Mouse (Mus musculus): ENCODE measurements at regions not wholly inside any gene's neighbourhood (a gene's known extent, or its start where the extent isn't known, plus 50 kb on each side); places are given as distances from the start of the nearest gene placed in this dataset.

GRCm38 (mm10) chr7:95814865-95815264 is 356.2 kb upstream of the Tenm4 start:
- DNase-seq (ENCODE audit: low read depth) = no peak

GRCm38 (mm10) chr7:95823539-95823938 is 347.5 kb upstream of the Tenm4 start:
- no peak for DNase-seq (ENCODE audit: low read depth)

DNA sequence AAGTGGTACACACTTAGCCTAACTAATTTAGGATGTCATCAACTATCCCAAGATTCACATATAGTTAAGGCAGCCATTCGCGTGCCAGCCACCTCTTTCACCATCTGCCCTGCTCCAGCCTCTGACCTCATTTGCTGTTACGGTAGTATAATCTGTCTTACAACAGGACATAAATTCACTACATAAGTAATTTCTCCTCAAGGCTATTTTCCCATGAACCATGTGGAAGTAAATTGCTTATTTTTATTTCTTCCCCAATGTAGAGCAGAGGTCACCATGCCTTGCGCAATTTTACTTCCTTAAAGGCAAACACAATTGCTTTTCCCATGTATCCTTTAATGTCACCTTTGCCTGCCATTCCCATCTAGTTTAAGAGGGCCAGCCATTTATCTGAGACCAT is 341.2 kb upstream of the Tenm4 start:
- no peak for DNase-seq (ENCODE audit: low read depth)

- no peak for DNase-seq (ENCODE audit: low read depth)
Observed at GRCm38 (mm10) chr7:95834236-95834919, 336.7 kb upstream of the Tenm4 start.

- no peak for DNase-seq (ENCODE audit: low read depth)
Observed at GRCm38 (mm10) chr7:95840476-95840875, 330.6 kb upstream of the Tenm4 start.

GRCm38 (mm10) chr7:95849874-95850273 is 321.2 kb upstream of the Tenm4 start:
- no peak for DNase-seq (ENCODE audit: low read depth)

- no peak for DNase-seq (ENCODE audit: low read depth)
Observed at GRCm38 (mm10) chr7:95852630-95853029, 318.4 kb upstream of the Tenm4 start.

GRCm38 (mm10) chr7:95853225-95853812 is 317.7 kb upstream of the Tenm4 start:
- no peak for DNase-seq (ENCODE audit: low read depth)

GRCm38 (mm10) chr7:95858247-95858646 is 312.8 kb upstream of the Tenm4 start:
- DNase-seq (ENCODE audit: low read depth) = no peak

- no peak for DNase-seq (ENCODE audit: low read depth)
Observed at GRCm38 (mm10) chr7:95864233-95864632, 306.8 kb upstream of the Tenm4 start.

DNA sequence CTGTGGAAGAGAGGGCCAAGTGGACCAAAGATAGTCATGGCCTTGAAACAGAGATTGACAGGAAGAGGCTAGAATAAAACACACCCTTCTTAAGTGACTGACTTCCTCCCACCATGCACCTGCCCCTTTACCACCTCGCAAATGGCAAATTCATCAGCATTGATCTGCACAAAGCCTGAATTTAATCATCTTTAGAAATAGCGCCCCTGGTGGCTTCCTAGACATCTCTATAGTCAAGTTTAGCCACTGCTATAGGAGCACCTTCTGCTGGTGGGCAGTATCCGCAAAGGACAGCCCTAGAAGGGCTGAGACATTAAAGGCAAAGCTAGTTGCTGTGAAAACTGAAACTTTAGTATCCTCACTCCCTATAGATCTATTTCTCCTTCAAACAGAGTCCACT is 305.8 kb upstream of the Tenm4 start:
- no peak for DNase-seq (ENCODE audit: low read depth)

DNA sequence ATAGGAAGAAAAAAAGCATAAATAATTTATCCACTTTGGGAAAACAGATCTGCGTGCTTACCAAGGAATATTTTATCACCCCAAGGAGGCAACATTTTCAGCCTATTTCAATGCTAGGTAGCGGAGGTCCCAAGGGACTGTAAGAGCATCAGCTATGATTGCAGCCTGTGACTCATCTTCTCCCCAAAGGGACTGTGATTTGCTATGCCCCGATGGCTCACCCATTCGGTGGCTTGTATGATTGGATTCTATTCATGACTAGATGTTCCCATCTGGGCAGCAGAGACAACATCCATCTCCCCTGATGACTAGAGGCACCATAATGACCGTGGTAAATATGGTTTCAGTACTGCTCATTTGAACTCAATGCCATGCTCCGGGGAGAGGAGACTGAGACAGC is 302.3 kb upstream of the Tenm4 start:
- no peak for DNase-seq (ENCODE audit: low read depth)

DNA sequence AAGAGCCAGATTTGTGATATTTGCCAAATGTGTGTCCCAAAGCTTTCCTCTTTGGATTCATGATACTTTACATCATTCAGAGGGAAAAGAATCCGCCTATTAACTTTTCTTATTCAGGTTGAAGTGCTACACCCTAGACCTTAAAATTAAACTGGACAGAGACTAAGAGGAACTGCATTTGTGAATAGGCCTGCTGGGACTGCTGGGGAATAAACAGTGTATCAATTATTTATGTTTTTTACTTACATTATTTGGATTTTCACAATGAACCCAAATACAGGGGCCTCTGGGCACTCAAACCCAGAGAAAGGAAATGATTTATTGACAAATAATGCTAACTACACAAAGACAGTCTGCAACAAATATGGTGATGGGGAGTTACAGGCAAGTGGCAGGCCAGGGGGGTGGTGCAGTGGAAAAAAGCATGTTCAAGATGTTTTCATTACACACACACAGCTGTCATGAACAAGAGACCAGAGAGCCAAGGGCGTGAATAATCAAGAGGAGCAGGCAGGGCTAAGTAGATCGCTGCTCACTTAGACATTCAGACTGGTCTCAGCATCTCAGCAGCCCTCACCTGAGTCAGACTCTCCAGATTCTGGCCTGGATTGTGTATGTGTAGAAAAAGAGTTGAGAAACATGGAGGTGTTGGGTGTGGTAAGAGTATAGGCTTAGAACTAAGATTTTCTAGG is 290.3 kb upstream of the Tenm4 start:
- no peak for DNase-seq (ENCODE audit: low read depth)

DNA sequence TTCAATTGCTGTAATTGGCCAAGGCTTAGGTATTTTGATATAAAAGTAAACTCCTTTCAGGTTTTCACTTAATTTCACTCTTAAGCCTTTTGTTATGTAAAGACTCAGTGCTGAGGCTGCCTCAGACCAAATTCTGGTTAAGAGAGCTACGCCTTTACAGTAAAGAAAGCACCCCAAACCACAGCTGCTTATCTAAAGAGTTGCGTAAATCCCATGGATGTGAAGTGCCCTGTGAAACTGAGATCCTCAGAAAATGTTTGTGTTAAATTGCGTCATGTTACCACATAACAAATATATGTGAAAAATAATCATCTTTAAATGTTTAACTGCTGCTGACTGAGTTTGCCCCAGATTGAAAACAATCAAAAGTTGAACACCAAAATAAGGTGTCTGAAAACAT is 269.5 kb upstream of the Tenm4 start:
- DNase-seq (ENCODE audit: low read depth) = no peak

DNA sequence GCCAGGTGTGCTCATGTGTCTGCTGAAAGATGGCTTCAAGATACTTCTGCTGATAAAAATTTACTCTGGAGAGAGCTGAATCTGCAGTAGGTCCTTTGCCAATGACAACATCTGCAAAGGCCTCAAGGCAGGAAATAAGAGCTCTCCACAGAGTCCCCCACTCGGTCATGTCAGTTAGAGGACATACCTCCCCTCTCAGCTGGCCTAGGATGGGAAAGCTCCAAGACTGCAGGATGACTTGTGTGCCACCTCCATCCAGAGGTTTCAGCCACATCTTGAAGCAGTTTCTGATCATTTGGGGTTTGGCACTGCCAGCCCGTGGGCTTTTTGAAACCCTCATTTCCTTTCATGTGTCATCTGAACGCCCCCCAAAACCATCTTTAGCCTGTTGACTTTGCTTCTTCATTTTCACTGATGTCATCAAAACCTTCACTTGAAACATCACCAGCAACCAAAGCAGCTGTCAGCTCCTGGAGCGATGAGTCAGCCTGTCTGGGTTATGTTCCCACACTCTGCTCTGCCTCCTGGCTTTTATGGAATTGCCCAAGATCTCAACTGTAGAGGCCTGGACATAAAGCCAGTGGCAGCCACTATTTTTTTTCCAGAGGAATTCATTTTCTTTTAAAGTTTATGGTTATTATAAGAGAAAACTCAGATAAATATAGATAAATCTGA is 256.5 kb upstream of the Tenm4 start:
- no peak for DNase-seq (ENCODE audit: low read depth)

DNA sequence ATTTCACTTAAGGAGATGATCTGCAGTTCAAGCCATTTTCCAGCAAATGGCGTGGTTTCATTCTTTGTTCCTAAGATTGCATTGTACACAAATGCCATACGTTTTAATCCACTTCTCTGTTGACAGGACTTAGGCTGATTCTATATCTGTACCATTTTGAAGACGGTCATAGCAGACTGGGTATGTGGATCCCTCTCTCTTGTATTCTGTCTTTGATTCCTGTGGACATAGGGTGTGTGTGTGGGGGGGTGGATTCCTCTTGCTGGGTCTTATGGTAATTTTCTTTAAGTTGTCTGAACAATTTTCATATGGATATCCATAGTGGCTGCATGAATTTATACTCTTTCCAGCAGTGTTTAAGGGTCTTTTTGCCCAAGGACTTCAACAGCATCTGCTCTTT is 251.1 kb upstream of the Tenm4 start:
- no peak for DNase-seq (ENCODE audit: low read depth)

DNA sequence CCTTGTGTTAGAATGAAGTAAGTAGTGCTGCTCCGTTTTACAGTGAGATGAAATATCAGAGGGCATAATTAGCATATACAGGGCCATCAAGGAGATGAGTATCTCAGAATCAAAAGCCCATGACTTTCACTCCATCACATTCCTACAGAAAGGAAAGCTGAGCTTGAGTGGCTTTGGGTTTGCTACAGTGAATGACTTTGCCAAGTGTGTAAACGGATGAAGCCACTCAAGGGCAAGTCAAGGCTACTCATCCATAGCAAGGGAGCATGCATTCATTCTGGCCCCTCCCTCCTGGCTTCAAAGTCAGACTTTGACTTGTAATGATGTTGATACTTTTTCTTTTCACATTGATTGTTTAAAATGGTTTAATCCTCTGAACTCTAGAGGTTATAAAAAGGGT is 246.2 kb upstream of the Tenm4 start:
- DNase-seq (ENCODE audit: low read depth) = no peak

DNA sequence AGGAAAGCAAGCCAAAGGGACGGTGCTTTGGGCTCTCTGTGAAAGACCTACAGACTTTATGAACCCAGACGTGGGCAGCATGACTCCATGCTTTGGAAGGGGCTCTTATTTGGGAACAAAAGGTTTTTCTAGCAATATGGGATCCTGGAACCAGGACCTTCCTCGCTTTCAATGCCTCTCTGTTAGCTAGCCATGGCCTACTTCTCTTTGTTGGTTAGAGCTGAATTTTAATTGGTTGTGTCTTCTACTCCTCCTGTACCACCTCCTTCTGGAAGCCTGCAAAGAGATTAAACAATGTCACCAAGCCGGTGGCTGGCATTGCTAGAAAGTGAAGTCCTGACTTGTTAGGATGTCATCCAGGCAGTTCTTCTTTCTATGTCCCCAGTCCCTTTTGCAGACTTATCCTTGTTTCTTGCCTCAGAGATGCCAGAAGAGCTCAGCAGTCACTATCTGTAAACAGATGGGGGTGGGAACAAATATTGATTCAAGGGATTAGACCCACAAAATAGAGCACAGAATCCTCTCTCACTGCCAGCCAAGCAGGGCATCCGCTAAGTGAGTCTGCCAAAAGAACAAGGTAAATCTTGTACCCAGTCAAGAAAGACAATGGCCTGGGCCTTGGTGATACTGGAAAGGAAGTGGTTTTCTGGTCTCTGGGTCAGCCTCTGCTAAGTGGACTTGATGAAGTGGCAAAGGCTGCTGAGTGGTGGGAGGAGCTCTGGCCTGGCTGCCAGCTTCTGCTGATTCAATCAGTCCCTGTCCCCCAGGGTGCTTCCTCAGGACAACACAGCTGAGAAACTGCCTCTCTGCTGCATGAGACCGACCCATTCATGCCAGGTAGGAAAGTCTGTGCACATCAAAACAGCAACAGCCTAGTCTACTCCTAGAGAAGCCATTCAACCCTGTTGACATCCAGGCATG is 244.7 kb upstream of the Tenm4 start:
- no peak for DNase-seq (ENCODE audit: low read depth)

- no peak for DNase-seq (ENCODE audit: low read depth)
Observed at GRCm38 (mm10) chr7:95936599-95936998, 234.4 kb upstream of the Tenm4 start.

DNA sequence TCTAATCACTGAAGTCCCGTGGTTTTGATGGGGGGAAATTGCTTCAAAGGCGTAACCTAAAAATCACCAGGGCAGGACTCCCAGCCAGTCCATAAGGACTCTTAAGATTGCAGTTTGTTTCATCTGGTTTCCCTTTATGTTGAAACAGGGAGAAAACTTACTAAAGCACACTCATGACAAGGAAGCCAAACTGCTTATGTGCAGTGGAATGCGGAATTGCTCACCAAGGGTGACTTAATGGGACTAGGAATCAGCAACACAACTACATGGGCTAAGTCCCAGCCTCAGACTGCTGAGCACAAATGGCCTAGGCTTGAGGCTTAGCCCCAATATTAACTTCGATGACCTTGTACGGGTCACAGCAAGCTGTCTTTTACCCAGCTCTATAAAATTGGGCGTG is 227.6 kb upstream of the Tenm4 start:
- no peak for DNase-seq (ENCODE audit: low read depth)

- DNase-seq (ENCODE audit: low read depth) = no peak
Observed at GRCm38 (mm10) chr7:95952395-95952794, 218.7 kb upstream of the Tenm4 start.

- DNase-seq (ENCODE audit: low read depth) = no peak
Observed at GRCm38 (mm10) chr7:95954511-95954910, 216.5 kb upstream of the Tenm4 start.
